In the genomic region with DNA sequence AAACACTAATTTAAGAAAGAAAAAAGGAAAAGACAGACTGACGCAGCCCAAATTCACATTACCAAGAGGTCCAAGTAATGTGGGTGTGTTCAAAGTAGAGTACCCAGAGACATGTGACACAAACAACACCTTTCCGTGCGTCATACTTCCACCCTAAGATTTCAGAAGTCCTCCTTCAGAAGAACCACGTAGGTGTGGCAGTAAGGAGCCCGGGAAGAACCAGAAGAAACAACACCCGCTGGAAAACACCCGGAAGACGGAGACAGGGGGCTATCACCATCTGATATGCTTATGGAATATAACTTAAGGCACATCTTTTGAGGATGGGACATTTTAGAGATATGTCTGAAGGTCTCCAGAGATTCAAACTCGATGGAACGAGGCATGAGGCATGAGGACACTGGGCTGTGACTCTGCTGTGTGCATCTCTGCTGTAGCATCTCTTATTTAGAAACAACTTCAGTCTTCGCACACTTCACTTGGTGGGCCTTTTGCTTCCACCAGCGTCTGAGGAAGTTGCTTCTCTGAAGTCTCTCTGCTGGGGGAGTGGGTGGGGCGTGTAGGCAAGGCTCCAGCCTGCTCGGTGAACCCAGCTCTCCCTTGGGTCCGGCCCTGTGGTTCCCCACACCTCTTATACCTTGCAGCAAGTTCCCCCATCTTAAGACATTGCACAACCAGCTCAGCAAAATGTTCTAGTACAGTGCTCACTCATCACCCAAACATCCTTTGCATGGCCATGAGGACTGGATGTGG, we compare ENCODE assay signal across 10 mouse cellular contexts. TPM values are rescaled to one million over a fixed set of nuclear protein-coding genes. Genes with fewer than 3 reads are reported as not detected.
DNase-seq lines count a peak whose midpoint lies in the region; ATAC-seq and TF ChIP-seq lines count a peak whose summit lies in the region.
"Had no signal": no experiment of that assay in that cellular context is flagged by ENCODE, and none has a peak within 500 bp of the region (broad histone marks: within the 10 kb centered on the region; RNA-seq: fewer than 3 reads in every experiment).

No protein-coding gene starts in this region.

- no peaks in the 10 kb centered on the region for H3K36me3 ChIP-seq in liver, embryonic 15.5 days (replicated peaks)
- H3K36me3 ChIP-seq: embryonic facial prominence, embryonic 13.5 days; heart, embryonic 13.5 days had no signal

- peak; percentile 48 for DNase-seq in gastrocnemius, adult 2 months
- DNase-seq in gastrocnemius, adult 18-20 months (ENCODE audit: low spot score): no peak
- peak; percentile 83 for DNase-seq in A20 (ENCODE audit: low read depth, low spot score)
- DNase-seq in spleen, adult 12 weeks (ENCODE audit: low spot score): peak; percentile 56
- DNase-seq in ovary, postnatal 36 days (ENCODE audit: low spot score): no peak
- DNase-seq in right cerebral cortex, postnatal 25 days: no peak
- no peak for DNase-seq in left cerebral cortex, adult 18-20 months (ENCODE audit: low spot score in 2 of 2)

- H3K9ac ChIP-seq in liver, embryonic 15.5 days: no peak overlapping the region
- H3K9ac ChIP-seq: embryonic facial prominence, embryonic 13.5 days; heart, embryonic 13.5 days had no signal

- ATAC-seq in liver, embryonic 15.5 days (ENCODE audit: insufficient read depth): 0 out of 2 replicates have a peak, but pooled peaks have one; percentile 44

- no peak overlapping the region for H3K27ac ChIP-seq in gastrocnemius, adult 2 months
- no peak overlapping the region for H3K27ac ChIP-seq in liver, embryonic 15.5 days (replicated peaks)
- H3K27ac ChIP-seq: embryonic facial prominence, embryonic 13.5 days; heart, embryonic 13.5 days had no signal

- intact Hi-C loops in gastrocnemius, adult 2 months (cut with DNase I): no loop called here

- H3K4me3 ChIP-seq in gastrocnemius, adult 2 months: no peak overlapping the region
- H3K4me3 ChIP-seq in liver, embryonic 15.5 days (replicated peaks): no peak overlapping the region
- H3K4me3 ChIP-seq: embryonic facial prominence, embryonic 13.5 days; heart, embryonic 13.5 days had no signal

- no peaks in the 10 kb centered on the region for H3K9me3 ChIP-seq in liver, embryonic 15.5 days (replicated peaks)
- H3K9me3 ChIP-seq: embryonic facial prominence, embryonic 13.5 days; heart, embryonic 13.5 days had no signal

- no peak overlapping the region for H3K4me2 ChIP-seq in liver, embryonic 15.5 days
- H3K4me2 ChIP-seq: embryonic facial prominence, embryonic 13.5 days; heart, embryonic 13.5 days had no signal

- peaks cover 59% of the 10 kb centered on the region for H3K4me1 ChIP-seq in liver, embryonic 15.5 days (replicated peaks)

- no peak for TF ChIP-seq CTCF in gastrocnemius, adult 2 months (IDR thresholded peaks at IDR 0.05)

- WGBS in liver, embryonic 15.5 days (ENCODE audit: insufficient replicate concordance): 74% methylated on average over 15 of the region's 15 CpGs

- H3K27me3 ChIP-seq in liver, embryonic 15.5 days: no peaks in the 10 kb centered on the region
- H3K27me3 ChIP-seq: embryonic facial prominence, embryonic 13.5 days; heart, embryonic 13.5 days had no signal

RNA-seq across cellular contexts. Expression of a gene that starts 13.7 kb away (rescaled TPM):
- 1 to 10 TPM; 3.1 to 4.5 TPM for total RNA-seq in gastrocnemius, adult 2 months (2021)
- total RNA-seq in gastrocnemius, adult 18-20 months (2021): 1 to 10 TPM; 2.6 to 2.7 TPM
- polyA plus RNA-seq in liver, embryonic 15.5 days (2015; fragmentation: Nextera tagmentation; extraction: Ambion mirVana): 16.9 and 17.8 TPM in 2 replicates
- total RNA-seq in left cerebral cortex, adult 18-20 months (2021): 10 to 100 TPM; 55.5 to 56.2 TPM

RNA-seq across cellular contexts. Expression of a gene that starts 13.9 kb away (rescaled TPM):
- total RNA-seq in gastrocnemius, adult 2 months (2021): not detected
- not detected for total RNA-seq in gastrocnemius, adult 18-20 months (2021)
- 0.15 and 0.17 TPM in 2 replicates for polyA plus RNA-seq in liver, embryonic 15.5 days (2015; fragmentation: Nextera tagmentation; extraction: Ambion mirVana)
- 1 to 10 TPM in 1 of 2 experiments, under 1 TPM in 1; 1.00 to 1.1 TPM for total RNA-seq in left cerebral cortex, adult 18-20 months (2021)

Comparison
In these comparisons a context has a peak if more than half of its experiments do, and no peak if none do; other contexts are left out.
1. DNase-seq: peak in gastrocnemius, adult 2 months (single experiment), A20 (single experiment) and spleen, adult 12 weeks (single experiment); none in gastrocnemius, adult 18-20 months (single experiment), ovary, postnatal 36 days (single experiment), right cerebral cortex, postnatal 25 days (single experiment) and left cerebral cortex, adult 18-20 months (0 of 2).
2. RNA of a gene that starts 13.7 kb away (total RNA-seq): 55.5 to 56.2 TPM in left cerebral cortex, adult 18-20 months; 3.1 to 4.5 TPM in gastrocnemius, adult 2 months and 2.6 to 2.7 TPM in gastrocnemius, adult 18-20 months; every median in the first group is over 10 times any median in the second.